Mouse (Mus musculus) thymus, postnatal 0 days (tissue): Measurements from ENCODE around the gene Khdrbs1. TPM values are rescaled to one million over a fixed set of nuclear protein-coding genes. Genes with fewer than 3 reads are reported as not detected.
"Not testable (repeated sequence)": the region's sequence is repeated elsewhere in the genome, so short reads cannot be mapped to it uniquely, and the experiment has no call there.

ENCODE experiments used
- DNase-seq: peaks from one replicate; pipeline ENCODE4 v3.0.0-alpha.2; 2015; ENCODE audit warnings: low spot score
- polyA plus RNA-seq: library from polyadenylated mRNA; unstranded; fragments of >200 nt; fragmentation: Nextera tagmentation; extraction: Ambion mirVana; gene quantifications from 2 replicates; pipeline ENCODE4 v1.2.1, GENCODE M21; 2015

Gene Khdrbs1
- 127 and 145 TPM in 2 replicates for polyA plus RNA-seq

GRCm38 (mm10) chr4:129742232-129743009, at the start of gene Khdrbs1:
Gene Khdrbs1 (minus strand): TSS chr4:129742303.
- peak; percentile 100 for DNase-seq

- DNase-seq: peak; percentile 58
Observed at GRCm38 (mm10) chr4:129791399-129791798, 49.3 kb upstream of the Khdrbs1 start.

- DNase-seq: no peak
Observed at GRCm38 (mm10) chr4:129790475-129790874, 48.4 kb upstream of the Khdrbs1 start.

GRCm38 (mm10) chr4:129789635-129790034, 47.5 kb upstream of the Khdrbs1 start:
- no peak for DNase-seq

- no peak for DNase-seq
Observed at GRCm38 (mm10) chr4:129788693-129789092, 46.6 kb upstream of the Khdrbs1 start.

GRCm38 (mm10) chr4:129785178-129785577, 43.1 kb upstream of the Khdrbs1 start:
- DNase-seq: peak; percentile 87

- no peak for DNase-seq
Observed at GRCm38 (mm10) chr4:129783506-129783905, 41.4 kb upstream of the Khdrbs1 start.

- DNase-seq: no peak
Observed at GRCm38 (mm10) chr4:129782857-129783331, 40.8 kb upstream of the Khdrbs1 start.

GRCm38 (mm10) chr4:129781881-129782675, 40.0 kb upstream of the Khdrbs1 start:
- DNase-seq: no peak

GRCm38 (mm10) chr4:129771672-129772521, 29.8 kb upstream of the Khdrbs1 start:
- DNase-seq: peak; percentile 88

GRCm38 (mm10) chr4:129771314-129771671, 29.2 kb upstream of the Khdrbs1 start:
- DNase-seq: no peak

- DNase-seq: peak; percentile 68
Observed at GRCm38 (mm10) chr4:129770600-129770999, 28.5 kb upstream of the Khdrbs1 start.

GRCm38 (mm10) chr4:129768742-129769141, 26.6 kb upstream of the Khdrbs1 start:
- not testable (repeated sequence) for DNase-seq

GRCm38 (mm10) chr4:129767782-129768181, 25.7 kb upstream of the Khdrbs1 start:
- no peak for DNase-seq

- DNase-seq: peak; percentile 37
Observed at GRCm38 (mm10) chr4:129765351-129765750, 23.2 kb upstream of the Khdrbs1 start.

GRCm38 (mm10) chr4:129762496-129762895, 20.4 kb upstream of the Khdrbs1 start:
- not testable (repeated sequence) for DNase-seq

GRCm38 (mm10) chr4:129761606-129762005, 19.5 kb upstream of the Khdrbs1 start:
- DNase-seq: peak; percentile 87

- no peak for DNase-seq
Observed at GRCm38 (mm10) chr4:129755455-129755854, 13.4 kb upstream of the Khdrbs1 start.

GRCm38 (mm10) chr4:129754742-129755141, 12.6 kb upstream of the Khdrbs1 start:
- peak; percentile 73 for DNase-seq

GRCm38 (mm10) chr4:129750430-129750829, 8.3 kb upstream of the Khdrbs1 start:
- DNase-seq: peak; percentile 14

- DNase-seq: no peak
Observed at GRCm38 (mm10) chr4:129746591-129746990, 4.5 kb upstream of the Khdrbs1 start.
